Mouse (Mus musculus): Measurements from ENCODE around the gene Plxnc1.

Gene Plxnc1

DNA sequence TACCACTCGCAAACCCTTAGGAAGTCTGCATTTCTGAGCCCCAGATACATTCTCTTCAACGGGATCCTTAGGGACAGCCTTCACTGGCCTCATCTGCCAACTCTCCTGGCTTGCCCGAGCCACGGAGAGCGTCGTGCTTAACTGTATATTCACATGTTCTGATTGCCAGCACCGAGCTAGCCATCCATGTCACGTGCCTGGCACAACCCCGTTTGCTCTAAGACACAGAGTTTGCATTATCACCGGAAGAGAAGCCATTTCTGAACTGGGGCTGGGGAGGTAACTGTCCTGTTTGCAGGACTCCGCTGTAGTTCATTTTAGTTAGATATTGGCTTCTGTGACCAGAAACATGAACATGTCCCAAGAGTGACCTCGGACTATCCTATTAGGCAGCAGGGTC, 21.8 kb downstream of the Plxnc1 start:
- ATAC-seq (ENCODE audit: insufficient number of reproducible peaks, low FRiP score, low TSS enrichment) = no peak

DNA sequence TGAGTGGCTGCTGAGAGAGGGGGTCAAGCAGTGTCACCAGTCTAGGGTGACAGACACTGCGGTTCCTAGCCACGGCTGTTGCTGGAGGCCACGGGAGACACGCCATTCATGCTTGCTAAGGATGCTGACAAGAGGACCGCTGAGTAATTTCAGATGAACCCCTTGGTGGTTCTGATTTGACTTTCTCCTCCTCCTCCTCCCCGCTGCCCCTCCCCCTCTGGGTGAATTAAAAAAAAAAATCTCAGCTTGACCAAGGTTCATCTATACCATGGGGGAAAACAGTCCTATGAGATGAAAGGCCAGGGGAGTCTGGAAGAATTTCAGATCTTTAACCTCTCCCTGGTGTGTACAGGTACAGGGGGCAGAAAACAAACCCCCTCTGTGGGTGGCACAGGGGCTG, 22.9 kb downstream of the Plxnc1 start:
- ATAC-seq (ENCODE audit: insufficient number of reproducible peaks, low FRiP score, low TSS enrichment) = no peak

DNA sequence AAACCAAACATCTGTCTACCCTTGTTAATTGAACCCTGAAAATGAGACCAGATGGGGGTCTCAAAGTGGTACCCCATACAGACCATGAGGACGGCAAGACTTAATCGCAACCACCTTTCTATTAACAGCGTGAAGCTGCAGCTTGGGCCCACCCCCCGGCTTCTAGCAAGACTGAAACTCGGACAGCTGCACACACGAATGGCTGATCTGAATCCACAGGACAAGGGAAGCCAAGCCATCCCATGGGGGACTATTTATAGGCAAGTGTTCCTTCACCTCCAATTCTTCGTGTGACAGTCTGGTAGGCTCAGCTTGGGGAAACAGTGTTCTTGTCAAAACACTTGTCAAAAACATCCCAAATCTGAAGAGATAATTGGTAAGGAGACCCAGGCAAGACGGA, 24.1 kb downstream of the Plxnc1 start:
- no peak for ATAC-seq (ENCODE audit: insufficient number of reproducible peaks, low FRiP score, low TSS enrichment)

DNA sequence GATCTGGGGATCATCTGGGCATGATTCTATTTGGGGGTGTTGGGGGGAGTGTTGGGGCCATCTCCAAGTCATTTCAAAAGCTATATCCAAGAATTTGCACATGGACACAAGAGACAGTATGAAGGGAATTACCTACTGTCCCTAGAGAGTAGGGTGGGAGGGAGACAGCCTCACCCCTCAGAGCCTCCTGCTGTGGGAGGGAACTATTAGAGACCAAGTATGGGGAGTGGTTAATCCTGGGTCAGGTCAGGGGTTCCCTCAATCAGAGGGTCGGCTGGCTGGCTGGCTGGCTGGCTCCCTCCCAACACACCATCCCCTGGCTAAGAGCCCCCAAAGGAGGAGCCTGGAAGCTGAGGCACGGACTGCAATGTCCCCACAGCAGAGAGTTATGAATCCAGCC, 24.7 kb downstream of the Plxnc1 start:
- ATAC-seq (ENCODE audit: insufficient number of reproducible peaks, low FRiP score, low TSS enrichment) = peak; percentile 5; the same call in 1 of the 2 replicates

DNA sequence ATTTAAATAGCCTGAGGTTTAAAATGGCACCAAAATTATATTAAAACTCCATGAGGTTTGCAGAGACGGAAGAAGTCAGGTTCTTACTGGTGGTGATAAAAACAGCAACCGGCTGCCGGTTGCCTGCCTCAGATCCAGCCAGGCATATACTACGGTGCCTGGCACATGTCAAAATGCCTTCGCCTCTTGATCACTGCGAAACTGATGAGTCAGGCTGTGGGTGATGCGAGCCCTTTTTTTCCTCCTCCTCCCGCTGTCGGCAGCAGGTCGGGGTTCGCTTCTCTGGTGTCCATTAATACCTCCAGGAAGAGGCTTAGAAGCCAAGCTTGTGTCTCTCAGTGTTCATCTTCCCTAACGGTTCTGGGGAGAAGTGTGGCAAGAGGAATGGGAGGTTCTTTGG, 25.1 kb downstream of the Plxnc1 start:
- peak; percentile 73 for ATAC-seq (ENCODE audit: insufficient number of reproducible peaks, low FRiP score, low TSS enrichment)

DNA sequence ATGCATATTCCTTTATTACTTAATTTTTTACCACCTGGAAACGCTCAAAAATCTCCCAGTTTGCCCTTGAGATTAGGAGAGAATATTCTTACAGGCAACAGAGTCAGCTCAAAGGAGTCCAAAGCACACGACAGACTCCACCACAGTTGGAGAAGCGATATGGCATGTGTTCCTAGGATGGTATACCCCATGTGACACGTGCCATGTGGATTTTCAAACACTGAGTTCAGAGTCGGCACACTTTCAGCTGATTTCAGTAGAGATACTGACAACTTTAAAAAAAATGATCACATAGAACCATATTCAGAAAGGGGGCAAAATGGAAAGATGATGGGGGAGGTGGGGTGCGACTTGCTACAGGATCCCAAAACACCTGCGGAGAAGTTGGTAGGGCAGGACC, 26.0 kb downstream of the Plxnc1 start:
- no peak for ATAC-seq (ENCODE audit: insufficient number of reproducible peaks, low FRiP score, low TSS enrichment)

DNA sequence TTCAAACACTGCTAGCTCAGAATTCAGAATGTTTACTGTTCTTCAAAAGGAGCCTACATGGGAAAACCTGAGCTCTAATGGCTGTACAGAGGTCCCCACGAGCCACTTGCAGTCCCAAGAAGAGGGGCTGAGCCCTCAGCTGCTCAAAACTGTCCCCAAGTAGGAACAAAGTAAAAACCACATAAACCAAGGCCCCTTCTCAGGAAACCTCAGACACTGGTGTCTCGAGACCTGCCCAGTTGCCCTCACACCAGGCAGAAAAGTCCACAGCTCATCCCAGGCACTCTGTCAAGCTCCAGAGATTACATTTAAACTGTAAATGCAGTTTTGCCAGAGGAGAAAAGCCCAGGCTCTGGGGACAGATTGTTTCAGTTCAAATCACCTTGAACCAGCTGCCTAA, 26.6 kb downstream of the Plxnc1 start:
- ATAC-seq (ENCODE audit: insufficient number of reproducible peaks, low FRiP score, low TSS enrichment) = no peak

DNA sequence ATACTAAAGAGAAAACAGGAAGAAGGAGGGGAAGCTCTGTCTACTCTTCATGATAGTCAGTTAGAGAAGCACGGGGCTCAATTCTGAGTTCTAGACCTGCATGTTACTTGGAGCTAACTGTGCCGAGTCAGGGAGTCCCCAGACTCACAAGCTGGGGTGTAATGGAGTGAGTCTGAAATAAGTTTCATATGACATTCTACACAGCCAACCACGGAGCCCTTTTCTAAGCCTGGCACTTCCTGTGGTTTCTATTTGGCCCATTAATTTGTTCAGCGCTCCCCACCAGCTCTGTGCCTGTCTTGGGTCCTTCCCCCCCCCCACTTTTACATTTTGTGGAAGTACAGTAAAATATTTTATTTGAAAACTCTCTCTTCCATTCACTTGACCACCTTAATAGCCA, 27.3 kb downstream of the Plxnc1 start:
- ATAC-seq (ENCODE audit: insufficient number of reproducible peaks, low FRiP score, low TSS enrichment) = no peak

DNA sequence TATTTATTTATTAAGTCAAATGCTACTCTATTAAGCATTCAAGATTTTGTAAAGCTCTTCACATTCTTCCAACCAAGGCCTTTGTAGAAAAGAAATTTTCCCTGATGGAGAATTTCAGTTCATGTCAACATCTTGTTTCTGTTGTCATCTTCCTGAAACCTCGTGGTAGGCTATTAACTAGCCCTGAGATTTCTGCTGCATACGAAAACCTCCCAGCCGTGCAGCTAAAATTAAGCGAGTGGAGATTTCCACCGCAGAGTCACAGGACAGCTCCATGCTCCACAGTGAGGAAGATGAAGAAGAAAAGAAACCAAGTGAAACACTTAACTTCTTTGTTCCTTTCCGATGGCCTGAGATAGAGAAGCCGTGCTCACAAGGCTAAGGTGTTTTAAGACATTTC, 28.0 kb downstream of the Plxnc1 start:
- no peak for ATAC-seq (ENCODE audit: insufficient number of reproducible peaks, low FRiP score, low TSS enrichment)

DNA sequence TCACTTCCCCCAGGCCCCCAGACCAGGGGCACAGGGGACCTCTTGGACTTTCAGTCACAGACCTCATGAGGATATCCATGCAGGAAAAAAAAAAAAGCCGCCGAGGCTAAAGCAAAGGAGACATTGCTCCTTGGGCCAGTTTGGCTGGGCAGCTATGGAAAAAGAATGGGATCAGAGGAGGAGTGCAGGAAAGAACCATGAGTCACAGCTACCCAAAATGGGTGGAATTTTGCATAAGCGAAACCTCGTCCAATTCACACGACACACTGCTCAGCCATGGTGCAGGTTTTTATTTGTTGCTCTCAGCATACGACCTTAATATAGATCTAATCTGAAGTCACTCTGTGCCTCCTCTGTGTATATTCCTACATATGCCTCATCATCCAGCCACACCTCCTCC, 28.9 kb downstream of the Plxnc1 start:
- no peak for ATAC-seq (ENCODE audit: insufficient number of reproducible peaks, low FRiP score, low TSS enrichment)

DNA sequence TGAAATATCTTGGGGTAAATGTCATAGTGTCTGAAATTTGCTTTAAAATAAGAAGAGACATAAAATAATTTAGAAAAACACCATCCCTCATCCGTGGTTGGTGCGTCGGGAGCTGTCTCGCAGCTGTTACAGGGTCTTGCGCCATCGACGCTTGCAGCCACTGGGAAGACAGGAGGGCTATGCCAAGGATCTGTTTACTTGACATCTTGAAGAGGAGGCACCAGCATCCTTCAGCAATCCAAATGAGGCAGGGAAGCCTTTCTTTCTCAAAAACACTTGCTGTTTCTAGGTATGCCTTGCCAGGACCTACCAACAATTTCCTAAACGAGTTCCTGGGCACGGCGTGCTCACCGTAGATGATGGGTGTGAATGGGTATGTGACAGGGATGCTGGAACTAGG, 30.6 kb downstream of the Plxnc1 start:
- ATAC-seq (ENCODE audit: insufficient number of reproducible peaks, low FRiP score, low TSS enrichment) = no peak

DNA sequence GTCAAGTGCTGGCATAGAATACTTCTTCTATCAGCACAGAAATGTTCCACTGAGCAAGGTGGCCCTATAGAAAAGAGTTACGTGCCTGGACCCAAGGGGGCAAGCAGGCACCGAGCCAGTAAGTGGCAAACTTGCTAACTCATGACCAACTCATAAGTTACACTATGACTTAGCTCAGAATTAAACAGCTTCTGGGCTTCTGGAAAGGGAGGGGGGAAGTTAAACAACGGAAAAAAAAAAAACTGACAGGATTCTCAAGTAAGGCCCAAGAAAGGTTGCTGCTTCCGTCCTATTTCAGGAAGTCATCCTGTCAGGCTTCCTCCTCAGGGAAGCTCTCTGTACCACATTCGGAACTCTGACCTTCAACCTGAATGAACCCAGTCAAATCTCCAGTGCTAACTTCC, 31.3 kb downstream of the Plxnc1 start:
- no peak for ATAC-seq (ENCODE audit: insufficient number of reproducible peaks, low FRiP score, low TSS enrichment)

DNA sequence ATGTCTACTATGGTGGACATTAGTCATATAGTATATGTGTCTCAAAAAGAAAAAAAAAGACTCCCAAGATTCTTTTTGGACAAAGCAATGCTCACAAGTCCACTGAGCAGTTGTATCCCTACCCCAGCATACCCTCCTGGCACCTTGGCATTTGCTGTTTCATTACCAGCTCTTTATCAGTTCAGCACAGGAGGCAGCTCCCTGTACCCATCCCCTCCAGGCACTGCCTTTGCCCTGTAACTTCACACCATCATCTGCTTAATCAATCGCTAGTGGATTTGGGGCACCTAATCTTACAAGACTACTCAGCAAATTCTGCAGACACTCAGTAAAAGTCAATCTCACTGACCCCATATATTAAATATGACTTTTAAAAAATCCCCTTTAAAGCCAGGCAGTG, 32.1 kb downstream of the Plxnc1 start:
- ATAC-seq (ENCODE audit: insufficient number of reproducible peaks, low FRiP score, low TSS enrichment) = no peak

DNA sequence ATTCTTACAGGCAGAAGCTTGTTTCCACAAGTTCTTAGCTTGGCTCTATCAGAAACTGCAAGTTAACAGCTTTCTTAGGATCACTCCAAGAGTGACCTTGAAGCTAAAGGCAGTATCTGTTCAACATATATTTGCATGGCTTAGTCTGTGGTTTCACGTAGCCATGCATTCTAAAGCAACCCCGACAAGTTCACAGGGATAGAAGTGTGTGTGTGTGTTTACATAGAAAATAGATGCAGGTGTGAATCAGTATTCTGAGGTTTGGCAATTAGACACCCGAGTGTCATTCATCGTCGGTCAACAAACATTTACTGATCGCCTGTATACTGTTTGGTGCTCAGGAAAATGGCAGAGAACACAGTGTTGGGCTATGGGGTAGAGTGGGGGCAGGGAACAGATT, 33.5 kb downstream of the Plxnc1 start:
- ATAC-seq (ENCODE audit: insufficient number of reproducible peaks, low FRiP score, low TSS enrichment) = no peak

DNA sequence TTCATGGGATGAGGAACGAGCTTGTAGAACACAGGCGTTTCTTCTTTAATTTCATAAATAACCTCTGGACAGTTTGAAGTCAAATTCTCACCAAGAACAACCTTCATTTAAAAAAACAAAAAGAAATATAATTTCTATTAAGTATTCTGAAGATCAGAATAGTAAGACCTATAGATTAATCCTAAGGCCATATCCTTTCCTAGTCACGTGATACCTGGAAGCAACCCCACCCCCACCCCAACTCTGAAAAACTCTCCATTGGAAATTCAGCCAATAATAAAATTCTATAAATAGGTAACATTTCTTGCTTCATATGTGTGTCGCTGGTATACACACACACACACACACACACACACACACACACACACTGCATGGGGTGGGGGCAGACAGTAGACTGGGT, 34.1 kb downstream of the Plxnc1 start:
- no peak for ATAC-seq (ENCODE audit: insufficient number of reproducible peaks, low FRiP score, low TSS enrichment)

DNA sequence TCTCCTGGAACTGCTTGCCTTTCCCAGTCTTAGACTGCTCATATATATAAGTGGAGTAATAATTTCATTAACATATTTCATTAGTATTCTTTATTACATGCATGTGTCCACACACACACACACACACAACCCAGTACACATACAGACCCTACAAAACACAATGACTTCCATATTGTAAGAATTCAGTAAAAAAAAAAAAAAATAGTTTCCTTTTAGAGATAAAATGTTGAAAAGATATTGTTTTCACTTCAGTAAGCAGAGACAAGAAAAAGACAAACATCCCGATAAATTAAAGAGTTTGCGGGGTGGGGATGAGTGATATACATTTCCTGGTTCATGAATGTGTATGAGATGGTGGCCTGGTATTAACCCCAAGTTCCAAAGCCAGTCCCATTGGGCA, 34.8 kb downstream of the Plxnc1 start:
- ATAC-seq (ENCODE audit: insufficient number of reproducible peaks, low FRiP score, low TSS enrichment) = no peak

DNA sequence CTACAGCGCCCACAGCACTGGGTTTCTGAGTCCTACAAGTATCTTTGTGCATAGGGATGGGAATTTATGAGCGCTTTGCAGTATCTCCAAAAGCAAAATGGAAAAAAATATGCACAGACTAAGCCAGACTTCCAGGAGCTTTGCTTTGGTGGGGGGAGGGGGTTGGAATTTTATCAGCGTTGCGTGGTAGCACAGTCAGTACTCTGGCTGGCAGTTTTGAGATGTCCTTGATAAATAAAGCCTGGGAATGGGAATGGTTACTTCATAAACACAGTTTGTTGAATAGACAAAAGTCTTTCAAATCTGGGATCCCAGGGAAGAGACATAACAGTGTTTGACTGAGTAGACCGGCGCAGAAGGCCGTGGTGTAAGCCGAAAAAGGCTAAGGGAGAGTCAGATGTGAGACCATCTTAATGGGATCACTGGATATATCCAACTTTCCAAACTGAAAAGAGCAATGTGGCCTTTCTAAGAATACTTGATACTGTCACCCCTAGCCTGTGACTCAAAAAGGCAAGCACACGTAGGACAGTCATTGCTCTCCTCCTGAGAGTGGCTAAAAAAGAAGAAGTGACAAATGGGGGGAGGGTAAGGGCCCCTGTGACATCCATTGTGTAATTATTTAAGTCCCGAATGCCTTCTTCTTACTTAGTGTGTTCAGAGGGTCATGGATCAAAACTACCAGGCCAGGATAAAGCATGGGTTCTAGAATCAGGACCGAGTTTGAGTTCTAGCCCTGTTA, 35.5 kb downstream of the Plxnc1 start:
- no peak for ATAC-seq (ENCODE audit: insufficient number of reproducible peaks, low FRiP score, low TSS enrichment)

DNA sequence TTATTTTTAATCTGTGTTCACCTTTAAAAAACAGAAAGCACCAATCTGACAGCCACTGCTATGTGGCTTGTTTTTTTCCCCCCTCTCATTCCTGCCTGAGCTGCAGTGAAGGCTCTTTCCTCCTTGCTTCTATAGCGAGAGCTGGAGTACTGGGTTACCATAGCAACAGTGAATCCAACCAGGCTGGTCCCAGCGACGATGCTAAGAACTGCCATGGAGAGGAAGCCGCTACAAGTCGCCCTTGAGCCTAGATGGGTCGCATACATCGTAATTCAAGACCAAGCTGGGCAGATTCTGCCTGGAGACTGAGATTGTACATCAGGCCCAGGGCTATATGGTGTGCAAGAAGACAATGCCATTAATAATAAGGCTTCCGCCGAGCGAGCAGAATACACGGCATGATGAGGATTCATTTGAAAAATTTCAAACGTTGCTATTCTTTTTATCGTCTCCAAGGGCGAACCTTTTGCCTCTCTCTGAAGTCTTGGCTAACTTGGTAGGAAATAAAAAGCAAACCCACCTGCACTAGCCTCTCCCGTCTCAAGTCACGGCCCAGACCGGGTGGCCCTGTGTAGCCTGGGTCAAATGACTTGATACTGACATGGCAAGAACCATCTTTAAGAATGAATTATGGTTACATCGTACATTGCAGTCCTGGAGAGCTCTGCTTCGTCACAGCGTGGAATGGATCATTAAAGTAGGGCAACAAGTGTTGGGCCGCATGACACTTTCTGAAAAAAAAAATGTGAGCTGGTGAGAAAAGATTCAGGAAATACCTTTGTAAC, 38.8 kb downstream of the Plxnc1 start:
- peak; percentile 94 for ATAC-seq (ENCODE audit: insufficient number of reproducible peaks, low FRiP score, low TSS enrichment)

DNA sequence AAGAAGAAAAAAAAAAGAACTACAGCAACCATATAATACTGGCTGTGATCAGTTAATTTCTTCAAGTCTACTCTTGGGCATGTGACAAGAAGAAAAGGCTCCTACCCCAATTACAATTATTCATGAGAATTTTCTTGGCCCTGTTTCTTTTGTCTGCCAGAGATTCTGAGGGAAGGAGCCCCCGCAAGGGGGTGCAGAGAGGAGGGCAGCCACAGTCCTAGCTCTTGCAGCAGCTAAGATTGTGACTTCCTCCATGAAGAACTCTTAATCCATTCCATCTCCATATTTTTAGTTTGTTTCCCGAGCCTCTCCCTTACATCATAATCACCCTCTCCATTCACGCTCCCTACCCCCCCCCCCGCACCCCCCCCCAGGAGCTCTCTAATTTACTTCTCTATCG, 39.4 kb downstream of the Plxnc1 start:
- ATAC-seq (ENCODE audit: insufficient number of reproducible peaks, low FRiP score, low TSS enrichment) = no peak

DNA sequence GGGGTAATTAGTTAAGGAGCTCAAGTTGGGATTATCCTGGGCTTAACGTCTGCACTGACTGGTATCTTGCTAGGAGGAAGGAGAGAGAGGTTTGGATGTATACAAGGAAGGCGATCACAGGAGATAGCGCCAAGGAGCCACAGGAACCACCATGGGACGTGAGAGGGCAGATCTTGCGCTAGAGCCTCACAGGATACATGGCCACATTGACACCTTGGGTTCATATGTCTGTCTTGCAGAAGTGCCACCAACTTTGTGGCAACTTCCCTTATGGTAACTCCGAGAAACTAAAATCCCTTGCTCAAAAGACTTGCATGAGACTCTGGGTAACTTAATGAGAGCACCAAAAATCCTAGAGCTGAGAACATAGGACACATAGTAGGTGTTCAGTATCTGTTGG, 47.7 kb downstream of the Plxnc1 start:
- ATAC-seq (ENCODE audit: insufficient number of reproducible peaks, low FRiP score, low TSS enrichment) = no peak

DNA sequence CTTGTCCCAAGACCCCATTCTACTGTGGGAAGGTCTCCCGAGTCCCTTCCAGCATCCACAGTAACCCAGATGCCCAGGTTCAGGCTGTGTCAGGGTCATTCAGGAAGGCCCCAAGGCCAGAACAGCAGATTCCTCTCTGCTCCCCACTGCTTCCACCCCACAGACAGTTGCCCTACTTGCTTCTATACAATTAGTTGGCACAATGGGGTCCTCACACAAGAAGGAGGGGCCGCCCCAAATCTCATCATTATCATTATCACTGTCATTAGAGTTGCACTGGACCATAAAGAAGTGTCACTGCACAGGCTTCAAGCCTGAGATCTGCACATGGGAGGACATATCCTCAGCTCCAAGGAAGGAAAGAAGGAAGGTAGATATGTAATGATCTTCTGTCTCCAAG, 48.3 kb downstream of the Plxnc1 start:
- no peak for ATAC-seq (ENCODE audit: insufficient number of reproducible peaks, low FRiP score, low TSS enrichment)

DNA sequence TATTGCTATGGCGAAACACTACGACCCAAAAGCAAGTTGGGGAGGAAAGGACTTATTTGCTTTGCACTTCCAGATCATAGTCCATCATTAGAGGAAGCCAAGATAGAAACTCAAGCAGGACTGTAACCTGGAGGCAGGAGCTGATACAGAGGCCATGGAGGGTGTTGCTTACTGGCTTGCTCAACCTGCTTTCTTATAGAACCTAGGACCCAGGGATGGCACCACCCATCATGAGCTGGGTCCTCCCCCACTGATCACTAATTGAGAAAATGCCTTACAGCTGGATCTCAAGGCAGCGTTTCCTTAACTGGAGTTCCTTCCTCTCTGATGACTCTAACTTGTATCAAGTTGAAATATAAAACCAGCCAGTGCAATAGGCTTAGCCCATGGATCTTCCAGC, 48.8 kb downstream of the Plxnc1 start:
- ATAC-seq (ENCODE audit: insufficient number of reproducible peaks, low FRiP score, low TSS enrichment) = no peak

Data from cerebellum, adult (tissue).